Mouse (Mus musculus) spleen, adult 2 months (tissue): ENCODE results near the gene Fnbp1.

Source experiments
- CTCF ChIP-seq: fragments of 200-500 bp; IDR thresholded peaks from 2 replicates; pipeline ENCODE4 v1.5.1; 2011; ENCODE audit warnings: mild to moderate bottlenecking, inconsistent platforms; ENCODE audit not compliant: insufficient read depth, insufficient read length, insufficient replicate concordance; ENCODE audit errors: extremely low read depth
- POLR2A ChIP-seq: fragments of 200-500 bp; IDR thresholded peaks from 2 replicates; pipeline ENCODE4 v1.6.1; 2011; ENCODE audit warnings: low read depth, low read length, inconsistent platforms

- no peak for TF ChIP-seq POLR2A
- TF ChIP-seq CTCF, result no peak
Measured at GRCm38 (mm10) chr2:31068246-31069113, 73.3 kb downstream of the Fnbp1 start.
